11 mouse cellular contexts compared by ENCODE assay signal in the genomic region with DNA sequence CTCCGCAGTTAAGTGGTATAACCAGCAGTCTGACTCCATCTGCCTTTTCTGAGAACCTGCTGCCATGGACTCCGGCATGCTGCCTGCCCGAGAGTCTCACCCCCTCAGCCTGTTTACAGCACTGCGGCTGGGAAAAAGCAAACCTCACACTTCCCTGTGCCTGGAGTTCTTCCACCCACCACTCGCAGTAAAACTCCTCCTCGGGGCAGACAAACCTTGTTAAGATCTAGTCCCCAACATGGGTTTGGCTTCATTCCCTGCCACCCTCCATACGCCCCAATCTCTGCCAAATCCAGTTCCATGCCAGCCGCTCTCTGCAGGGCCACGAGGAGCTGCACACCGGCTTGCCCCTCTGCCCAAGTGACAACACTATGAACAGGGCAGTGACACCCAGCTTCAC. TPM values are rescaled to one million over a fixed set of nuclear protein-coding genes. Genes with fewer than 3 reads are reported as not detected.
DNase-seq lines count a peak whose midpoint lies in the region; ATAC-seq and TF ChIP-seq lines count a peak whose summit lies in the region.
"Had no signal": no experiment of that assay in that cellular context is flagged by ENCODE, and none has a peak within 500 bp of the region (broad histone marks: within the 10 kb centered on the region; RNA-seq: fewer than 3 reads in every experiment).

No protein-coding gene starts in this region.

- DNase-seq in midbrain, postnatal 0 days (ENCODE audit: low spot score) = peak; percentile 46
- peak; percentile 67 to 70 for DNase-seq in cerebellum, postnatal 14 days
- peak; percentile 38 for DNase-seq in left cerebral cortex, adult 11 months (ENCODE audit: low spot score)
- DNase-seq in right cerebral cortex, postnatal 36 days (ENCODE audit: low spot score in 2 of 2) = peak; percentile 30 to 58
- DNase-seq in c-Kit-positive CD71-positive TER-119-positive erythroid progenitor cells, embryonic 14.5 days (ENCODE audit: low spot score) = no peak
- no peak for DNase-seq in gastrocnemius, postnatal 36 days
- DNase-seq in adrenal gland, postnatal 10 days = no peak

- no peaks in the 10 kb centered on the region for H3K36me3 ChIP-seq in midbrain, postnatal 0 days (ENCODE audit: insufficient read depth, low read length)
- H3K36me3 ChIP-seq in midbrain, embryonic 15.5 days (replicated peaks) = no peaks in the 10 kb centered on the region
- H3K36me3 ChIP-seq: G1E had no signal

- H3K27ac ChIP-seq in midbrain, postnatal 0 days (ENCODE audit: low read depth, low read length) = no peak overlapping the region
- no peak overlapping the region for H3K27ac ChIP-seq in midbrain, embryonic 15.5 days

- no peak overlapping the region for H3K4me2 ChIP-seq in midbrain, postnatal 0 days (ENCODE audit: low read depth, low read length, poor library complexity, severe bottlenecking)
- H3K4me2 ChIP-seq in midbrain, embryonic 15.5 days = no peak overlapping the region

- intact Hi-C loops in gastrocnemius, postnatal 36 days (cut with DNase I) = no loop called here

- no peaks in the 10 kb centered on the region for H3K4me1 ChIP-seq in midbrain, postnatal 0 days (ENCODE audit: insufficient read depth, low read length)
- peaks cover 7% of the 10 kb centered on the region; the same call in 1 of the 2 replicates for H3K4me1 ChIP-seq in midbrain, embryonic 15.5 days

- WGBS in midbrain, postnatal 0 days = 73% methylated on average over 10 of the region's 10 CpGs
- 77% methylated on average over 10 of the region's 10 CpGs for WGBS in midbrain, embryonic 15.5 days

- H3K27me3 ChIP-seq in midbrain, postnatal 0 days (ENCODE audit: insufficient read depth, low read length) = no peaks in the 10 kb centered on the region
- no peaks in the 10 kb centered on the region for H3K27me3 ChIP-seq in midbrain, embryonic 15.5 days (replicated peaks)
- H3K27me3 ChIP-seq: megakaryocyte, embryonic 14.5 days had no signal

- no peak for TF ChIP-seq CTCF in midbrain, postnatal 0 days (IDR thresholded peaks at IDR 0.05)

- no peak; the same call in 1 of the 2 replicates for ATAC-seq in midbrain, postnatal 0 days (ENCODE audit: low FRiP score)
- ATAC-seq in midbrain, embryonic 15.5 days (replicated peaks) = no peak

- H3K4me3 ChIP-seq in midbrain, postnatal 0 days (ENCODE audit: low read depth, low read length) = no peak overlapping the region
- no peak overlapping the region for H3K4me3 ChIP-seq in midbrain, embryonic 15.5 days
- H3K4me3 ChIP-seq: megakaryocyte, embryonic 14.5 days had no signal

- H3K9ac ChIP-seq in midbrain, postnatal 0 days (replicated peaks; ENCODE audit: low read length, poor library complexity, severe bottlenecking) = no peak overlapping the region
- no peak overlapping the region for H3K9ac ChIP-seq in midbrain, embryonic 15.5 days

- H3K9me3 ChIP-seq in midbrain, postnatal 0 days (ENCODE audit: low read length) = no peaks in the 10 kb centered on the region
- no peaks in the 10 kb centered on the region for H3K9me3 ChIP-seq in midbrain, embryonic 15.5 days
- H3K9me3 ChIP-seq: G1E had no signal

RNA-seq across cellular contexts. Expression of gene Dnmbp, which starts 12.9 kb away (rescaled TPM):
- 11.7 and 15.7 TPM in 2 replicates for total RNA-seq in midbrain, postnatal 0 days (2014; rRNA removed)
- 5.6 and 5.9 TPM in 2 replicates for polyA plus RNA-seq in midbrain, postnatal 0 days (2015; fragmentation: Nextera tagmentation; extraction: Ambion mirVana)
- polyA plus RNA-seq in midbrain, embryonic 15.5 days (2015; fragmentation: Nextera tagmentation; extraction: Ambion mirVana) = 8.1 and 8.8 TPM in 2 replicates
- total RNA-seq in gastrocnemius, postnatal 36 days (2021) = 1 to 10 TPM; 8.3 to 9.7 TPM
- 10 to 100 TPM; 13.9 to 19.0 TPM for total RNA-seq in adrenal gland, postnatal 10 days (2021)

RNA-seq across cellular contexts. Expression of gene Cpn1, which starts 59.3 kb away (rescaled TPM):
- total RNA-seq in midbrain, postnatal 0 days (2014; rRNA removed) = 0.27 TPM in 1 of 2 replicates, not detected in the other
- polyA plus RNA-seq in midbrain, postnatal 0 days (2015; fragmentation: Nextera tagmentation; extraction: Ambion mirVana) = 0.38 and 0.48 TPM in 2 replicates
- polyA plus RNA-seq in midbrain, embryonic 15.5 days (2015; fragmentation: Nextera tagmentation; extraction: Ambion mirVana) = 0.26 and 0.41 TPM in 2 replicates
- not detected for total RNA-seq in gastrocnemius, postnatal 36 days (2021)
- total RNA-seq in adrenal gland, postnatal 10 days (2021) = 10 to 100 TPM; 18.5 to 45.6 TPM
- total RNA-seq: G1E; hematopoietic stem cell, adult 5-6 weeks had no signal
- polyA plus RNA-seq: G1E had no signal

Comparison
In these comparisons a context has a peak if more than half of its experiments do, and no peak if none do; other contexts are left out.
1. DNase-seq: peak in midbrain, postnatal 0 days (single experiment), cerebellum, postnatal 14 days (2 of 2), left cerebral cortex, adult 11 months (single experiment) and right cerebral cortex, postnatal 36 days (2 of 2); none in c-Kit-positive CD71-positive TER-119-positive erythroid progenitor cells, embryonic 14.5 days (single experiment), gastrocnemius, postnatal 36 days (0 of 2) and adrenal gland, postnatal 10 days (single experiment).
2. RNA of gene Cpn1, which starts 59.3 kb away (total RNA-seq): 18.5 to 45.6 TPM in adrenal gland, postnatal 10 days; 0.27 TPM in midbrain, postnatal 0 days and not detected in gastrocnemius, postnatal 36 days; every median in the first group is over 10 times any median in the second.